Mouse (Mus musculus): ENCODE measurements around the gene Psmc3ip. TPM values are rescaled to one million over a fixed set of nuclear protein-coding genes. Genes with fewer than 3 reads are reported as not detected.

Gene Psmc3ip
- polyA plus RNA-seq, 1 experiment from 2014 or later, result 20.6 TPM

GRCm38 (mm10) chr11:101058726-101059125 is 36.5 kb downstream of the Psmc3ip start:
- TF ChIP-seq CTCF (IDR thresholded peaks at IDR 0.05), result no peak
- in situ Hi-C loops (cut with MboI; ENCODE audit: low pct_unique_long_range_greater_than_20kb), result loop anchor here (5.0 kb wide), 2 partner anchors 76 to 161 kb away; no protein-coding TSS in a partner anchor
- DNase-seq (ENCODE audit: low read depth, low spot score) (no peak), ATAC-seq (no peak)
- ChIA-PET CTCF (interaction anchor here (0.6 to 2.5 kb wide), 8 partner anchors 21 to 160 kb away, joined by 3 to 8 read pairs (median 4); partner anchors contain the start of gene Coasy), POLR2A (interaction anchor here (0.6 kb wide), 1 partner anchor 181 kb away, joined by 3 read pairs; no protein-coding TSS in a partner anchor)
- no peaks in the 10 kb centered on the region for H3K27me3 ChIP-seq

GRCm38 (mm10) chr11:101057860-101058259 is 37.4 kb downstream of the Psmc3ip start:
- ChIA-PET POLR2A (interaction anchor here (0.9 kb wide), 1 partner anchor 24 kb away, joined by 3 read pairs; no protein-coding TSS in a partner anchor), CTCF (interaction anchor here (0.6 to 3.6 kb wide), 13 partner anchors 10 to 143 kb away, joined by 3 to 16 read pairs (median 4); partner anchors contain the start of gene Coasy)
- TF ChIP-seq CTCF (IDR thresholded peaks at IDR 0.05), result peak; percentile 90
- in situ Hi-C loops (cut with MboI; ENCODE audit: low pct_unique_long_range_greater_than_20kb), result loop anchor here (5.0 kb wide), 2 partner anchors 76 to 161 kb away; no protein-coding TSS in a partner anchor
- no peak for ATAC-seq
- peak; percentile 20 for DNase-seq (ENCODE audit: low read depth, low spot score)
- H3K27me3 ChIP-seq, result no peaks in the 10 kb centered on the region

- peak; percentile 38 for DNase-seq (ENCODE audit: low read depth, low spot score)
- no peak for ATAC-seq
Measured at GRCm38 (mm10) chr11:101056885-101057284, 38.4 kb downstream of the Psmc3ip start.

GRCm38 (mm10) chr11:101055418-101055817 is 39.8 kb downstream of the Psmc3ip start:
- no peak for TF ChIP-seq CTCF (IDR thresholded peaks at IDR 0.05)
- ChIA-PET CTCF (interaction anchor here (0.6 to 3.6 kb wide), 5 partner anchors 20 to 87 kb away, joined by 3 to 16 read pairs (median 3); no protein-coding TSS in a partner anchor), POLR2A (interaction anchor here (0.8 kb wide), 1 partner anchor 13 kb away, joined by 3 read pairs; no protein-coding TSS in a partner anchor)
- in situ Hi-C loops (cut with MboI; ENCODE audit: low pct_unique_long_range_greater_than_20kb), result loop anchor here (5.0 kb wide), 2 partner anchors 73 to 158 kb away; no protein-coding TSS in a partner anchor
- DNase-seq (ENCODE audit: low read depth, low spot score) (no peak), ATAC-seq (no peak)
- H3K27me3 ChIP-seq, result no peaks in the 10 kb centered on the region

More at GRCm38 (mm10) chr11:101056885-101057284, 38.4 kb downstream of the Psmc3ip start:
- POLR2A ChIA-PET, result interaction anchor here (0.9 kb wide), 1 partner anchor 23 kb away, joined by 3 read pairs; no protein-coding TSS in a partner anchor
- no peaks in the 10 kb centered on the region for H3K27me3 ChIP-seq
- CTCF ChIA-PET, result interaction anchor here (0.8 to 3.6 kb wide), 9 partner anchors 11 to 163 kb away, joined by 3 to 16 read pairs (median 3); no protein-coding TSS in a partner anchor
- TF ChIP-seq CTCF (IDR thresholded peaks at IDR 0.05), result no peak
- in situ Hi-C loops (cut with MboI; ENCODE audit: low pct_unique_long_range_greater_than_20kb), result loop anchor here (5.0 kb wide), 2 partner anchors 75 to 160 kb away; no protein-coding TSS in a partner anchor

- DNase-seq (ENCODE audit: low read depth, low spot score) (no peak), ATAC-seq (no peak)
- no peaks in the 10 kb centered on the region for H3K27me3 ChIP-seq
- ChIA-PET POLR2A (no interaction called here), CTCF (interaction anchor here (1.5 to 3.6 kb wide), 2 partner anchors 70 to 86 kb away, joined by 5 to 16 read pairs; no protein-coding TSS in a partner anchor)
- no peak for TF ChIP-seq CTCF (IDR thresholded peaks at IDR 0.05)
- in situ Hi-C loops (cut with MboI; ENCODE audit: low pct_unique_long_range_greater_than_20kb), result no loop called here
Measured at GRCm38 (mm10) chr11:101053974-101054373, 41.3 kb downstream of the Psmc3ip start.

GRCm38 (mm10) chr11:101052751-101053473 is 42.3 kb downstream of the Psmc3ip start:
- ATAC-seq (no peak), DNase-seq (ENCODE audit: low read depth, low spot score) (no peak)
- no peak for TF ChIP-seq CTCF (IDR thresholded peaks at IDR 0.05)
- ChIA-PET CTCF (interaction anchor here (0.8 to 1.0 kb wide), 2 partner anchors 11 to 69 kb away, joined by 3 read pairs; no protein-coding TSS in a partner anchor), POLR2A (interaction anchor here (1.4 kb wide), 1 partner anchor 13 kb away, joined by 4 read pairs; no protein-coding TSS in a partner anchor)
- in situ Hi-C loops (cut with MboI; ENCODE audit: low pct_unique_long_range_greater_than_20kb), result no loop called here
- H3K27me3 ChIP-seq, result no peaks in the 10 kb centered on the region

GRCm38 (mm10) chr11:101051617-101052016 is 43.6 kb downstream of the Psmc3ip start:
- ATAC-seq (no peak), DNase-seq (ENCODE audit: low read depth, low spot score) (no peak)
- in situ Hi-C loops (cut with MboI; ENCODE audit: low pct_unique_long_range_greater_than_20kb), result no loop called here
- H3K27me3 ChIP-seq, result no peaks in the 10 kb centered on the region
- POLR2A ChIA-PET, result interaction anchor here (0.6 to 1.0 kb wide), 3 partner anchors 12 to 41 kb away, joined by 3 read pairs; no protein-coding TSS in a partner anchor
- CTCF ChIA-PET, result interaction anchor here (0.9 to 1.3 kb wide), 4 partner anchors 9 to 19 kb away, joined by 3 to 5 read pairs (median 3); no protein-coding TSS in a partner anchor
- no peak for TF ChIP-seq CTCF (IDR thresholded peaks at IDR 0.05)

GRCm38 (mm10) chr11:101051051-101051493 is 44.2 kb downstream of the Psmc3ip start:
- POLR2A ChIA-PET, result interaction anchor here (1.0 kb wide), 2 partner anchors 13 to 40 kb away, joined by 3 read pairs; no protein-coding TSS in a partner anchor
- DNase-seq (ENCODE audit: low read depth, low spot score), result no peak
- in situ Hi-C loops (cut with MboI; ENCODE audit: low pct_unique_long_range_greater_than_20kb), result no loop called here
- CTCF ChIA-PET, result interaction anchor here (0.9 to 1.3 kb wide), 4 partner anchors 8 to 19 kb away, joined by 3 to 5 read pairs (median 3); no protein-coding TSS in a partner anchor
- no peak for ATAC-seq
- H3K27me3 ChIP-seq, result no peaks in the 10 kb centered on the region
- no peak for TF ChIP-seq CTCF (IDR thresholded peaks at IDR 0.05)

- no peak for TF ChIP-seq CTCF (IDR thresholded peaks at IDR 0.05)
- in situ Hi-C loops (cut with MboI; ENCODE audit: low pct_unique_long_range_greater_than_20kb), result no loop called here
- ATAC-seq (no peak), DNase-seq (ENCODE audit: low read depth, low spot score) (no peak)
- ChIA-PET POLR2A (interaction anchor here (1.0 kb wide), 1 partner anchor 39 kb away, joined by 3 read pairs; no protein-coding TSS in a partner anchor), CTCF (interaction anchor here (1.3 kb wide), 1 partner anchor 10 kb away, joined by 3 read pairs; no protein-coding TSS in a partner anchor)
- no peaks in the 10 kb centered on the region for H3K27me3 ChIP-seq
Measured at GRCm38 (mm10) chr11:101050359-101050758, 44.9 kb downstream of the Psmc3ip start.

- no peak for ATAC-seq
- TF ChIP-seq CTCF (IDR thresholded peaks at IDR 0.05), result no peak
- CTCF ChIA-PET, result interaction anchor here (1.0 kb wide), 2 partner anchors 49 to 101 kb away, joined by 3 to 4 read pairs; no protein-coding TSS in a partner anchor
Measured at GRCm38 (mm10) chr11:101047502-101047901, 47.7 kb downstream of the Psmc3ip start.

More at GRCm38 (mm10) chr11:101047502-101047901, 47.7 kb downstream of the Psmc3ip start:
- no peaks in the 10 kb centered on the region for H3K27me3 ChIP-seq
- POLR2A ChIA-PET, result interaction anchor here (0.8 to 1.2 kb wide), 2 partner anchors 22 to 31 kb away, joined by 4 read pairs; partner anchors contain the start of gene Naglu
- in situ Hi-C loops (cut with MboI; ENCODE audit: low pct_unique_long_range_greater_than_20kb), result no loop called here
- DNase-seq (ENCODE audit: low read depth, low spot score), result no peak
